Mouse (Mus musculus) ES-E14 (cell line): ENCODE measurements at regions not wholly inside any gene's neighbourhood (a gene's known extent, or its start where the extent isn't known, plus 50 kb on each side); places are given as distances from the start of the nearest gene placed in this dataset.
A peak's percentile ranks its signal among the peaks of the same experiment; 100 is the strongest.

Source experiments
- DNase-seq: peaks from one replicate; pipeline ENCODE4 v3.0.0-alpha.2; 2013; ENCODE audit warnings: low read depth, low spot score
- H3K27ac ChIP-seq: 2 replicates; pipeline ENCODE4 v1.5.1; 2012; ENCODE audit warnings: low read depth, mild to moderate bottlenecking, low read length, moderate library complexity, mixed read lengths; ENCODE audit not compliant: poor library complexity, insufficient read depth, severe bottlenecking
- H3K36me3 ChIP-seq: 2 replicates; pipeline ENCODE4 v1.6.1; 2012; ENCODE audit warnings: mild to moderate bottlenecking, low read length, moderate library complexity, mixed read lengths; ENCODE audit not compliant: control insufficient read depth, poor library complexity, insufficient read depth, severe bottlenecking
- H3K4me1 ChIP-seq, 2 experiments: fragments of 150-350 bp in 1 of 2; sonication (generic) in 1 of 2; 2 replicates each; pipeline ENCODE4 v1.6.1; 2012; ENCODE audit warnings: low read length in 2 of 2, mild to moderate bottlenecking in 1 of 2, mixed read lengths in 1 of 2; ENCODE audit not compliant: control insufficient read depth in 2 of 2, insufficient read depth in 2 of 2, poor library complexity in 1 of 2
- H3K4me3 ChIP-seq, 2 experiments: fragments of 150-350 bp in 1 of 2; sonication (generic) in 1 of 2; 2 replicates each; pipeline ENCODE4 v1.5.1; 2012; ENCODE audit warnings: low read length in 2 of 2, low read depth in 1 of 2, mild to moderate bottlenecking in 1 of 2, mixed read lengths in 1 of 2; ENCODE audit not compliant: insufficient read depth in 1 of 2, poor library complexity in 1 of 2, severe bottlenecking in 1 of 2
- H3K9ac ChIP-seq: 2 replicates; pipeline ENCODE4 v1.6.1; 2012; ENCODE audit warnings: low read depth, mild to moderate bottlenecking, low read length, mixed read lengths; ENCODE audit not compliant: poor library complexity, insufficient read depth, severe bottlenecking
- H3K9me3 ChIP-seq: fragments of 150-350 bp; sonication (generic); 2 replicates; pipeline ENCODE4 v1.6.1; 2012; ENCODE audit warnings: low read depth, mild to moderate bottlenecking, low read length; ENCODE audit not compliant: control insufficient read depth, insufficient read depth
- CHD2 ChIP-seq: IDR thresholded peaks from 2 replicates; pipeline ENCODE4 v1.6.1; 2014; ENCODE audit warnings: mild to moderate bottlenecking, low read depth, low read length, inconsistent platforms
- HCFC1 ChIP-seq: IDR thresholded peaks from 2 replicates; pipeline ENCODE4 v1.6.1; 2012; ENCODE audit warnings: low read length, inconsistent platforms, borderline replicate concordance; ENCODE audit not compliant: insufficient read depth
- MAFK ChIP-seq: IDR thresholded peaks from 2 replicates; pipeline ENCODE4 v1.6.1; 2014; ENCODE audit warnings: mild to moderate bottlenecking, low read depth, low read length, inconsistent platforms; ENCODE audit not compliant: insufficient read depth
- ZC3H11A ChIP-seq: IDR thresholded peaks from 2 replicates; pipeline ENCODE4 v1.6.1; 2012; ENCODE audit warnings: low read depth, mild to moderate bottlenecking, inconsistent platforms, low read length, borderline replicate concordance
- ZNF384 ChIP-seq: IDR thresholded peaks from 2 replicates; pipeline ENCODE4 v1.6.1; 2012; ENCODE audit warnings: low read depth, low read length, inconsistent platforms
- in situ Hi-C, 2 experiments: fragments of 600-800 bp; cut with MboI; formaldehyde crosslinking; loops; one replicate each; pipeline ENCODE4 v1.15.1; 2025; ENCODE audit warnings: low sequenced_read_pairs in 2 of 2, inconsistent platforms in 1 of 2; ENCODE audit not compliant: unreplicated experiment in 2 of 2

DNA sequence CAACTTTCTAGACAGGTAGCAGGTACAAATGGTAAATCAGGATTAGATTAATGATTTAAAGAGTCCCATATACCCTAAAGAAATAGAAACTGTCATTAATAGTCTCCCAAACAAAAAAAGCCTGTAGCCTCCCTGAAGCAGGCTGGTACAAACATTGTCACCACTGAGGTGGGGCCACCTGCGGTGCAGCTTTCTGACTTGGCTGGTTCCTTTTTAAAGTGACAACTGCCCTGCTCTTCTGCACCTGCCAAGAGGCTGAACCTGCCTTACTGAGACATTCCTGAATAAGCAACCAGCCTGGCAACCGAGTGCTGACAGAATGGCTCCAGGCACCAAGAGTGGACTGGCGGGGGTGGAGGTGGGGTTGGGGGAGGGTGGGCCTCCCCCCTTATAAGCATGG, 687.0 kb upstream of the Vrk2 start:
- Histone ChIP-seq H3K9ac (no peak overlapping the region), H3K36me3 (peaks cover 2% of the 10 kb centered on the region; the same call in 1 of the 2 replicates), H3K4me3 (no peak overlapping the region), H3K27ac (no peak overlapping the region), H3K9me3 (no peaks in the 10 kb centered on the region), H3K4me1 (no peaks in the 10 kb centered on the region)
- TF ChIP-seq ZC3H11A (no peak), HCFC1 (no peak), CHD2 (no peak), ZNF384 (no peak), MAFK (no peak)
- in situ Hi-C loops = no loop called here
- DNase-seq = no peak

DNA sequence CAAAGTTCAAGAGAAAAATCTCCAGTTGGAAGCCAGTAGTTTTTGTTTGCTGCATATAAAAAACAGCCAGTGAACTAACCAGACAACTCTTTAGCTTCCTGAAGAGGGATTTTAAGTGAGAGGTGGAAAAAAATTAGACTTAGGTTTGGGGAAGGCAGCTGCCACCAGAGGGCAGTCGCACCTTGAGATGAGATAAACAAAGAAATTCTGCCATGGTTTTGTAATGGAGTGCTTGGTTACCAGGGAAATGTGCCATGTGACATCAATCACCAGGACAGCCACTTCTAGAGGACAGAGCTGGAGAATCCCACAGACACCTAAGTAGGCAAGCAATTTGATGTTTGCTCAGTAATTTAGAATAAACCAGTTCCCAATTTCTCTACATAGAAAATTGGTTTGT, 670.5 kb upstream of the Vrk2 start:
- Histone ChIP-seq H3K27ac (no peak overlapping the region), H3K9ac (no peak overlapping the region), H3K4me3 (no peak overlapping the region), H3K9me3 (no peaks in the 10 kb centered on the region), H3K4me1 (no peaks in the 10 kb centered on the region), H3K36me3 (no peaks in the 10 kb centered on the region)
- TF ChIP-seq ZC3H11A = peak; percentile 91
- no peak for TF ChIP-seq HCFC1
- 0 out of 2 replicates have a peak, but pooled peaks have one; percentile 21 for TF ChIP-seq ZNF384
- no peak for TF ChIP-seq MAFK
- TF ChIP-seq CHD2 = no peak
- peak; percentile 60 for DNase-seq
- in situ Hi-C loops = no loop called here

DNA sequence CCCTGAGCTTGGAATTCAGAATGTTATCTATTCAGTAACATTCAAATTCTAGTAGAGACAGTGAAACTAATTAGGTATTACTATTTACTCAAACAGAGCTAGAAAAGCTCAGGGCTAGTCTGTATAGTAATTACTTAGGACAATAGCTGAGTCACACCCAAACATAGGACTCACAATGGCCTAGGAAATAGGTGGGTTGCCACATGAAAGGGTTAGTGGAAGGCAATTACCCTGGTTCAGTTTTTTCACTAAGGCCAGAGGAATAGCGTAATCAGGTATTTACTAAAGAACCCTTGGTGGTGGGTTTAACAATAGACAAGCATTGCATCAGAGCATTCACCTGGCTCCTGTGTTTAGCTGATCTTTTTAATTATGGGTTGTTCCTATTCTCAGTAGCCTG, 664.7 kb upstream of the Vrk2 start:
- peak; percentile 34 for DNase-seq
- no peak for TF ChIP-seq MAFK
- no peak for TF ChIP-seq ZNF384
- TF ChIP-seq ZC3H11A = no peak
- TF ChIP-seq HCFC1 = no peak
- TF ChIP-seq CHD2 = no peak
- no peaks in the 10 kb centered on the region for H3K4me1 ChIP-seq
- no peak overlapping the region for H3K27ac ChIP-seq
- in situ Hi-C loops = no loop called here
- H3K36me3 ChIP-seq = no peaks in the 10 kb centered on the region
- H3K9ac ChIP-seq = no peak overlapping the region
- H3K9me3 ChIP-seq = no peaks in the 10 kb centered on the region
- no peak overlapping the region for H3K4me3 ChIP-seq

DNA sequence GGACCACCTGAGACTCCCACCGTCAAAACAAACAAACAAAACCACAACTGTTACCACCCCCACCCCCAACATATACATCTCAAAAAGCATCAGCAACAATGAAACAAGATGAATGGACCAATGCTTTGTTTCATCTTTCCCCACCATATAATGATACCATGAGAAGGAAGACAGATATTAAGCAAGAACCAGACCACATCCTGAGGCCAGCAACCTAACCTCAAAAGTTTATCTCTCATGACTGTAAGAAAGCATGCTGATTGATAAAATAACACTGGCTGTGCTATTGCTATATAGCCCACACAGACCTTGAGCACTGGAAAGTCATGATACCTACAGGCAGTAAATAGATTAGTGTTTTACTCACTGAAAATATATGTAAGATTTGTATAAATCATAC, 642.1 kb upstream of the Vrk2 start:
- no peaks in the 10 kb centered on the region for H3K4me1 ChIP-seq

DNA sequence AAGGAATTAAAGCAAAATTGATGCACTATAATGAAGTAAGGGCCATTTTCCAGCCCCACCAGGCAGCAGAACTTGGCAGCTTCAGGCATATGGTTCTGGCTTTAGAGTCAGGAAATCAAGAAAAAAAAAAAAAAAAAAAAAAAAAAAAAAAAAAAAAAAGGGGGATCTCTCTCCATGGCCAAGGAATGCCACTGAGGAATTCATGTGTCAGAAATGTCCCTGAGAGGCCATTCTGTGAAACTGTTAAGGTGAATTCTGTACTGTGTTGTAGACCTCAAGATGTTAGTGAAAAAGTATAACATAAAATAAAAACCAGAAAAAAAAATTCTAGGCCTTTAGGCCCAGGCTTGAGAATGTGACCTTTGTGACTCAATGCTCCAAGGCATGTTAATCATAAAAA, 632.7 kb upstream of the Vrk2 start:
- no peak overlapping the region for H3K9ac ChIP-seq
- H3K36me3 ChIP-seq = no peaks in the 10 kb centered on the region
- H3K27ac ChIP-seq = no peak overlapping the region
- no peak for DNase-seq
- no peaks in the 10 kb centered on the region for H3K9me3 ChIP-seq
- TF ChIP-seq MAFK (no peak), HCFC1 (no peak), ZNF384 (peak; percentile 90; the same call in 1 of the 2 replicates)
- no peak overlapping the region for H3K4me3 ChIP-seq
- in situ Hi-C loops = no loop called here
- no peaks in the 10 kb centered on the region for H3K4me1 ChIP-seq

More for the DNA sequence above, 642.1 kb upstream of the Vrk2 start:
- in situ Hi-C loops = no loop called here
- H3K9me3 ChIP-seq = no peaks in the 10 kb centered on the region
- no peak for DNase-seq
- TF ChIP-seq HCFC1 (no peak), CHD2 (no peak), ZC3H11A (no peak), MAFK (no peak), ZNF384 (no peak)
- no peaks in the 10 kb centered on the region for H3K36me3 ChIP-seq
- no peak overlapping the region for H3K9ac ChIP-seq
- H3K27ac ChIP-seq = no peak overlapping the region
- H3K4me3 ChIP-seq = no peak overlapping the region
